Mouse (Mus musculus) adipocyte (in vitro differentiated cells): ENCODE measurements at regions not wholly inside any gene's neighbourhood (a gene's known extent, or its start where the extent isn't known, plus 50 kb on each side); places are given as distances from the start of the nearest gene placed in this dataset.

Experiments used
- DNase-seq: peaks from one replicate; pipeline ENCODE4 v3.0.0-alpha.2; 2016; ENCODE audit warnings: low spot score

- DNase-seq, result no peak
These were observed 57.6 kb upstream of the D1Pas1 start for GRCm38 (mm10) chr1:186909518-186910105.

GRCm38 (mm10) chr1:186909073-186909472 is 58.1 kb upstream of the D1Pas1 start:
- no peak for DNase-seq

- no peak for DNase-seq
These were observed 59.6 kb upstream of the D1Pas1 start for GRCm38 (mm10) chr1:186907409-186908170.

GRCm38 (mm10) chr1:186905942-186906341 is 61.3 kb upstream of the D1Pas1 start:
- DNase-seq, result no peak

- DNase-seq, result no peak
These were observed 65.7 kb upstream of the D1Pas1 start for GRCm38 (mm10) chr1:186901548-186901947.

DNA sequence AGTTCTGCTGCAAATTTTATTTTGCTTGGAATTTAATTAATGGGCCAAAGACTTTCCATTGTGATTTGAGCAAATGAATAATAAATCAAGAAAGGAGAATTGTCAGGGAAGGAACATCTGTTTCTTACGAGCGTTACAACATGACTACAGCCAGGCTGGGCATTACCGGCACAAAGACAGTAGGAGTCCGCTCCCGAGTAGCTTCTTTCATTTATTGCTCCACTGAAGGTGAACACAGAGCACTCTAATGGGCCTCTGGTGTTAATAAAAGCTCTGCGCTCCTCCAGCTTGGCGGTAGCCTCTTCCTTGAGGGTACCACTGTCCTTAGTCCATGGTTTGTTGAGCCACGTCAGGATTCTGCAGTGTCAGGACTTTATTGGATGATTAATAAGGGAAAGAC is 69.0 kb upstream of the D1Pas1 start:
- no peak for DNase-seq

DNA sequence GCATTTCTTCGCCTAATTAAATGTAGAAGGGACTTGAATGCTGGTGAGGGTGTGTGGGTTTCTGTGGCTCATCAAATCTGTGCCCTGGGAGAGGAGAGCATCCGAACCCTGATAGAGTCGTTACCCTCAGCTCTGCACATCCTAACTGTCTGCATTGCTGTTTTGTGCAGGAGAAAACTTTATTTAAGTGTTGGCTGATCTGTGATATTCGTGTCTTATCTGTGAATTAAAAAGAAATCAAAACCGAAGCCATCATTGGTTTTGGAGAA is 77.7 kb upstream of the D1Pas1 start:
- no peak for DNase-seq

- DNase-seq, result no peak
These were observed 78.2 kb upstream of the D1Pas1 start for GRCm38 (mm10) chr1:186888767-186889583.

DNA sequence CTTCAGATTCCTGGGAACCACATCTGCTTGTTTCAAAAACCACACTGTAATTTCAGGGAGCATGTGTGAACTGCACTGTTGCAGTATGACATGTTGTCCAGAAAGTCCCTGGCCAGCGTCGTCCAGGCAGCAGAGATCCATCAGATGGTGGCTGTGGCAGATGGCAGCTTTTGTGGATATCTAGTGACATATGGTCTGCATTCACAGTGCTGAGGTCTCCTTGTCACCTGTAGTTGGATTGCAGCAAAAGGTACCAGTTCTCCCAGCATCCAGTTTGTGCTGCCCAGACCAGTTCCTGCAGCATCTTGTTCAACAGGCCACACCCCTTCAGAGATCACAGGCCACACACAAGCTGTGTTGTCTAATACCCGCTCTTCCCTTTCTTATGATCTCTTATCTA is 80.1 kb upstream of the D1Pas1 start:
- DNase-seq, result no peak

DNA sequence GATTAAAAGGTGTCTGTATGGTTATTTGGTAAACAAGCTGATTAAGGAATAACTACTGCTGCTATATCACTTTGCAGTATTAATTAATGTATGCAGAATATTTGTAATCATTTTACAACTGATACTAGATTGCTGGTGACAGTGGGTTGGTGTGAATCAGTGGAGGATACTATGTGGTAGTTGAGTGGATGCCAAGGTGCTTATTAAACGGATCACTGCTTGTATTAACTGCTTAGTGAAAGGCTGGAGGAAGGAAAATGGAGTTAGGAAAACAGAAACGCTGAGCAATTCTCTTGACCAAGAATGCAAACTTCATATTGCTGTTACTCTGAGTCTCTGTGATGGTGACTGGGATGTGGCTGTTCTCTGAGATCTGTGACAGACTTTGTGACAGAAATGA is 86.8 kb upstream of the D1Pas1 start:
- DNase-seq, result no peak

GRCm38 (mm10) chr1:186860608-186861444 is 106.4 kb upstream of the D1Pas1 start:
- DNase-seq, result no peak

GRCm38 (mm10) chr1:186858285-186858684 is 108.9 kb upstream of the D1Pas1 start:
- no peak for DNase-seq

DNA sequence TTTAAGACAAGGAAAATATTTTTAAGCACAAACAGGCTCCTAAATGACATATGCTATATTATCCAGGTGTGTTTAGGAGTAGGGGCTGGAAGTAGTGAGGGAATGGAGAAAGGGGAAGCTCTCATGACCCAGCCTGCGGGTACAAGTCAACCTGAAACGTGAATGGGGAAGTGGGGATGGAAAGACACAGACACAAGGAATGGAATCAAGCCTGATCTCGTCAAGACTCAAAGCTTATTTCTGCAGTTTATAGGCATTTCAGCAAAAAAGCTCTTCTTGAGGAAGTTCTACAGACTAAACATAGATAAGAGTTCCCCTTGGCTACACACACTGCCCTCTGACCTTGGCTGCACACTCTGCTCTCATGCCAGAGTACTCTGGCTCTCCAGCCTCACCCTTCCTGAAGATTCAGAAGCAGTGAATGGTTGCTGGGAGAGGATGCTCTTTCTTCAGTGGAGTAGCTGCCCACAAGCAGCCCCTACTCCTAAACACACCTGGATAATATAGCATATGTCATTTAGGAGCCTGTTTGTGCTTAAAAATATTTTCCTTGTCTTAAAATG is 106.4 kb upstream of the Rrp15 start:
- peak; percentile 12 for DNase-seq

DNA sequence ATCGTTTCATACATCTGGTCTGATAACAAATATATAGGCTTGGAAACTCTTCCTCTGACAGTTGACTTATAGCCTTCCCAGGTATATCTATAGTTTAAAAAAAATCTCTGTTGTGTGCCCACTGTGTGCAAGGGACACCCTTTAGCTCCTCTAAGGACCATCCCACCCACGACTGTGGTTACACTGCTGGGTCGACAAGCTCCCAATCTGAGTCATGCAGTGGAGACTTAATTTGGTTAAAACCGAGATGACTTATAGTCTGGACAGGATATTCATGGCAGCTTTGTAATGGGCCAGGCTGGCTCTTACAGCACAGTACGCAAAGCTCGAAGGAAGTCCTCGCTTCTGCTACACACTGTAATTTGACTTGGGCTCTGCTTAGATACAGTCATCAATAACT is 96.1 kb upstream of the Rrp15 start:
- no peak for DNase-seq

GRCm38 (mm10) chr1:186833896-186834800 is 85.0 kb upstream of the Rrp15 start:
- DNase-seq, result no peak

DNA sequence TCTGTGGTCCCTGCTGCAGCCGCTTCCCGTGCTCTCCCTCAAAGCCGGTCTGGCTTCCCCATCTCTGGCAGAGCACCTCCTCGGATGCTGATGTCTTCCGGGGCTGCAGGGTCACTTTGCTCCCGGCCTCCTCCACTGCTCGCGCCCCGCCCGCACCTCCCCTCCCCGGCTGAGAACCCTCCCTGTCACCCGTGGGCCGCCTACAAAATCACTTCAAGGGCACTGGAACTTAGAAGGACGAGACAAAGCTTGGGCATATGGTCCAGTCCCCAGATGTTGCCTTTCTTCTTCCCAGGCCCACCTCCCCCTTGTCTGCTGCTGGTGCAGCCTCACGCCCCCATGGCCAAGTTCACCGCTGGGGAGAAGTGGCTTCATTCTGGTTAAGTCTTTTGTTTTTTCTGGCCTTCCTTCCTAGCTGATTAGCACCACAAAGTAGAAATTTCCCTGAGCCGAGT is 84.3 kb upstream of the Rrp15 start:
- DNase-seq, result no peak

- peak; percentile 60 for DNase-seq
These were observed 78.6 kb upstream of the Rrp15 start for GRCm38 (mm10) chr1:186827773-186828172.

- DNase-seq, result no peak
These were observed 59.2 kb upstream of the Rrp15 start for GRCm38 (mm10) chr1:186808192-186808960.

DNA sequence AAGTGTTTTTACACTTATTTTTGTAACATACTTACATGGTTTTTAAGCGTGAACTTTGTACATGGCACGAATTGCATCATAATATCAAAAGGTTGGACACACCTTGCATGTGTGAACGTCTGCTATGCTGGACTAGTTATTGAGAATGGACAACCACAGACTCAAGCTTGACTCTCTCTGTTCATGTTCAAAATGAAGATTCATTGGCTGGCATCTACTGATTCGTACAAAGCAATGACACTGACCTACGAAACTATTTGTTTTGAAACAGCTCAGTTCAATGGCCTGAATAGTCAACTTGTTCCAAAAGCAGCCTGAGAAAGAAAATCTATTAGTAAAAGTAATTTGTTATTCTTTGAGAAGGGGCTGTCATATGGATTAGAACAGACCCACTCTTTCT is 55.3 kb upstream of the Rrp15 start:
- no peak for DNase-seq
